Mouse (Mus musculus) cerebellum, postnatal 14 days (tissue): ENCODE data around the gene Wdr64.
A peak's percentile ranks its signal among the peaks of the same experiment; 100 is the strongest.

ENCODE experiments used
- DNase-seq, 2 experiments: peaks; one replicate each; pipeline ENCODE4 v3.0.0; 2021; ENCODE audit warnings: mixed read lengths in 2 of 2

Wdr64 gene

GRCm38 (mm10) chr1:175754576-175755364 lies 56.4 kb downstream of the Wdr64 start:
- DNase-seq = no peak

- no peak for DNase-seq
Observed at GRCm38 (mm10) chr1:175794668-175795067, 96.3 kb downstream of the Wdr64 start.

GRCm38 (mm10) chr1:175808356-175808755 lies 110.0 kb downstream of the Wdr64 start:
- peak; percentile 44 to 48 for DNase-seq

GRCm38 (mm10) chr1:175811625-175812024 lies 113.2 kb downstream of the Wdr64 start:
- no peak for DNase-seq

- no peak for DNase-seq
Observed at GRCm38 (mm10) chr1:175823815-175824438, 125.5 kb downstream of the Wdr64 start.

GRCm38 (mm10) chr1:175828539-175828938 lies 130.1 kb downstream of the Wdr64 start:
- DNase-seq = no peak

GRCm38 (mm10) chr1:175829220-175829619 lies 130.8 kb downstream of the Wdr64 start:
- no peak for DNase-seq

- DNase-seq = no peak
Observed at GRCm38 (mm10) chr1:175855515-175855914, 157.1 kb downstream of the Wdr64 start.
